ENCODE assay signal across 20 mouse cellular contexts in the genomic region with DNA sequence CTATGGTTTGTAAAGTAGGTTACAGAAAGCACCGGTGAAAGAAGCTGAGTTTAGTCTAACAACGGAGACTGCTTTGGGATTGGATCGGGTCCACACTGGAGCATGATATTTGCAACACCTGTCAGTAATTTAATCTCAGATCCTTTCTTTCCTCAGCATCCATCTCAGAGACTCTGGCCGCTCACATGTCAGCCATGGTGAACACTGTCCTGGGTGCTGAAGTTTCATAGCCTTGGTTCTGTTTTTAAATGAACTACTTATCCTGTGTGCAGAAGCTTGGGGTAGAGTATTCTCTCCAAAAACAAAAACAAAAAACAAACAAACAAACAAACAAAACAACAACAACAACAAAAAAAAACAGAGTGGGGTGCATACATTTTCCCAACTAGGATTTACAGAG.
DNase-seq lines count a peak whose midpoint lies in the region; ATAC-seq and TF ChIP-seq lines count a peak whose summit lies in the region.
"Had no signal": no experiment of that assay in that cellular context is flagged by ENCODE, and none has a peak within 500 bp of the region (broad histone marks: within the 10 kb centered on the region; RNA-seq: fewer than 3 reads in every experiment).

No protein-coding gene starts in this region.

- H3K36me3 ChIP-seq in limb, embryonic 14.5 days (ENCODE audit: control insufficient read depth, insufficient read depth, low read length): no peaks in the 10 kb centered on the region
- no peaks in the 10 kb centered on the region for H3K36me3 ChIP-seq in liver, postnatal 0 days (replicated peaks; ENCODE audit: insufficient read depth, low read length)
- no peaks in the 10 kb centered on the region for H3K36me3 ChIP-seq in lung, postnatal 0 days (ENCODE audit: insufficient read depth, low read length)
- H3K36me3 ChIP-seq: embryonic facial prominence, embryonic 12.5 days; hindbrain, embryonic 10.5 days; midbrain, embryonic 13.5 days had no signal

- H3K27me3 ChIP-seq in limb, embryonic 14.5 days (ENCODE audit: control insufficient read depth, insufficient read depth, low read length): no peaks in the 10 kb centered on the region
- H3K27me3 ChIP-seq in liver, postnatal 0 days (ENCODE audit: insufficient read depth, low read length): no peaks in the 10 kb centered on the region
- H3K27me3 ChIP-seq in lung, postnatal 0 days (replicated peaks; ENCODE audit: insufficient read depth, low read length): no peaks in the 10 kb centered on the region
- H3K27me3 ChIP-seq: embryonic facial prominence, embryonic 12.5 days had no signal

- H3K9ac ChIP-seq in limb, embryonic 14.5 days (ENCODE audit: low read depth, low read length, severe bottlenecking): no peak overlapping the region
- H3K9ac ChIP-seq in liver, postnatal 0 days (replicated peaks): no peak overlapping the region
- no peak overlapping the region for H3K9ac ChIP-seq in lung, postnatal 0 days (replicated peaks; ENCODE audit: low read depth)
- H3K9ac ChIP-seq: embryonic facial prominence, embryonic 12.5 days; midbrain, embryonic 13.5 days had no signal

- WGBS in limb, embryonic 14.5 days: 40% methylated on average over 4 of the region's 4 CpGs
- 48% methylated on average over 4 of the region's 4 CpGs for WGBS in liver, postnatal 0 days (ENCODE audit: insufficient replicate concordance)
- 39% methylated on average over 4 of the region's 4 CpGs for WGBS in lung, postnatal 0 days

- no peak for TF ChIP-seq EP300 in liver, postnatal 0 days (IDR thresholded peaks at IDR 0.05; ENCODE audit: low read depth)
- TF ChIP-seq EP300 in lung, postnatal 0 days (IDR thresholded peaks at IDR 0.05): no peak

- no peak for TF ChIP-seq POLR2A in limb, embryonic 14.5 days (IDR thresholded peaks at IDR 0.05; ENCODE audit: borderline replicate concordance, extremely low read depth, insufficient read depth, insufficient read length)

- DNase-seq in kidney, postnatal 4 days: peak; percentile 24 to 25
- no peak for DNase-seq in kidney, adult 11 months
- DNase-seq in R1 (ENCODE audit: low read depth, low spot score): peak; percentile 5
- DNase-seq in embryo, embryonic 9.5 days (ENCODE audit: extremely low spot score): peak; percentile 9
- peak; percentile 51 for DNase-seq in limb, embryonic 14.5 days (ENCODE audit: low spot score)
- no peak for DNase-seq in right cerebral cortex, postnatal 14 days
- DNase-seq in liver, postnatal 0 days: no peak
- DNase-seq in lung, postnatal 0 days (ENCODE audit: low spot score): no peak
- DNase-seq: adrenal gland, postnatal 25 days; B cell, adult 2 months; cerebellum, adult 11 months; gastrocnemius, postnatal 36 days; kidney, adult 9 months; lung, adult 18-20 months; lung, postnatal 4 days had no signal

- H3K4me1 ChIP-seq in limb, embryonic 14.5 days (ENCODE audit: control insufficient read depth, insufficient read depth, low read length): no peaks in the 10 kb centered on the region
- no peaks in the 10 kb centered on the region for H3K4me1 ChIP-seq in liver, postnatal 0 days (ENCODE audit: insufficient read depth)
- no peaks in the 10 kb centered on the region for H3K4me1 ChIP-seq in lung, postnatal 0 days (ENCODE audit: insufficient read depth, low read depth, low read length)
- H3K4me1 ChIP-seq: embryonic facial prominence, embryonic 12.5 days; hindbrain, embryonic 10.5 days had no signal

- no peak for ATAC-seq in limb, embryonic 14.5 days (ENCODE audit: low FRiP score, low read depth)
- ATAC-seq in liver, postnatal 0 days: no peak
- no peak for ATAC-seq in lung, postnatal 0 days
- ATAC-seq: forebrain, embryonic 16.5 days; midbrain, embryonic 13.5 days had no signal

- H3K4me3 ChIP-seq in limb, embryonic 14.5 days (replicated peaks; ENCODE audit: low read length): no peak overlapping the region
- H3K4me3 ChIP-seq in liver, postnatal 0 days (ENCODE audit: low read depth, low read length): no peak overlapping the region
- no peak overlapping the region for H3K4me3 ChIP-seq in lung, postnatal 0 days (ENCODE audit: low read depth, low read length)
- H3K4me3 ChIP-seq: embryonic facial prominence, embryonic 12.5 days; hindbrain, embryonic 10.5 days; midbrain, embryonic 13.5 days had no signal

- TF ChIP-seq CTCF in liver, postnatal 0 days (IDR thresholded peaks at IDR 0.05; ENCODE audit: low read depth): no peak
- no peak for TF ChIP-seq CTCF in lung, postnatal 0 days (IDR thresholded peaks at IDR 0.05)

- no peaks in the 10 kb centered on the region for H3K9me3 ChIP-seq in limb, embryonic 14.5 days (ENCODE audit: control insufficient read depth, low read length)
- no peaks in the 10 kb centered on the region for H3K9me3 ChIP-seq in liver, postnatal 0 days (ENCODE audit: low read length)
- no peaks in the 10 kb centered on the region for H3K9me3 ChIP-seq in lung, postnatal 0 days (ENCODE audit: low read length)
- H3K9me3 ChIP-seq: embryonic facial prominence, embryonic 12.5 days; hindbrain, embryonic 10.5 days; midbrain, embryonic 13.5 days had no signal

- no peak overlapping the region for H3K4me2 ChIP-seq in limb, embryonic 14.5 days (replicated peaks; ENCODE audit: low read depth, low read length, severe bottlenecking)
- H3K4me2 ChIP-seq in liver, postnatal 0 days (ENCODE audit: low read depth, low read length): no peak overlapping the region
- no peak overlapping the region for H3K4me2 ChIP-seq in lung, postnatal 0 days (replicated peaks; ENCODE audit: low read depth, low read length)
- H3K4me2 ChIP-seq: embryonic facial prominence, embryonic 12.5 days; midbrain, embryonic 13.5 days had no signal

- H3K27ac ChIP-seq in limb, embryonic 14.5 days (replicated peaks; ENCODE audit: low read depth, low read length): no peak overlapping the region
- H3K27ac ChIP-seq in liver, postnatal 0 days (ENCODE audit: low read depth): no peak overlapping the region
- no peak overlapping the region for H3K27ac ChIP-seq in lung, postnatal 0 days (ENCODE audit: low read length)
- H3K27ac ChIP-seq: embryonic facial prominence, embryonic 12.5 days; hindbrain, embryonic 10.5 days; midbrain, embryonic 13.5 days; stomach, postnatal 0 days had no signal

Comparison
In these comparisons a context has a peak if more than half of its experiments do, and no peak if none do; other contexts are left out.
1. DNase-seq: peak in kidney, postnatal 4 days (2 of 2), R1 (single experiment), embryo, embryonic 9.5 days (single experiment) and limb, embryonic 14.5 days (single experiment); none in kidney, adult 11 months (single experiment), right cerebral cortex, postnatal 14 days (single experiment), liver, postnatal 0 days (single experiment) and lung, postnatal 0 days (single experiment).